Mouse (Mus musculus) cerebellum, postnatal 36 days (tissue): ENCODE measurements around the gene Cntn2.

Experiments used
- DNase-seq, 2 experiments: peaks; one replicate each; pipeline ENCODE4 v3.0.0; 2021 to 2022; ENCODE audit warnings: mixed read lengths in 2 of 2

Gene Cntn2

GRCm38 (mm10) chr1:132542762-132543306, at the start of gene Cntn2:
Gene Cntn2, minus strand, starts transcription at chr1:132543256.
- DNase-seq = peak; percentile 82 to 91

GRCm38 (mm10) chr1:132592145-132592544, 49.1 kb upstream of the Cntn2 start:
- DNase-seq = no peak

- peak; percentile 43 to 50 for DNase-seq
Observed at GRCm38 (mm10) chr1:132591399-132591930, 48.4 kb upstream of the Cntn2 start.

GRCm38 (mm10) chr1:132586679-132587201, 43.7 kb upstream of the Cntn2 start:
- DNase-seq = no peak

GRCm38 (mm10) chr1:132585376-132585775, 42.3 kb upstream of the Cntn2 start:
- DNase-seq = no peak

GRCm38 (mm10) chr1:132582998-132583604, 40.0 kb upstream of the Cntn2 start:
- DNase-seq = no peak

- DNase-seq = no peak
Observed at GRCm38 (mm10) chr1:132581845-132582839, 39.1 kb upstream of the Cntn2 start.

- DNase-seq = no peak
Observed at GRCm38 (mm10) chr1:132580063-132580462, 37.0 kb upstream of the Cntn2 start.

- DNase-seq = peak; percentile 20 to 35
Observed at GRCm38 (mm10) chr1:132576845-132577244, 33.8 kb upstream of the Cntn2 start.

- DNase-seq = peak; percentile 27 to 30
Observed at GRCm38 (mm10) chr1:132572851-132573250, 29.8 kb upstream of the Cntn2 start.

GRCm38 (mm10) chr1:132571613-132572012, 28.6 kb upstream of the Cntn2 start:
- peak; percentile 28 to 35 for DNase-seq

GRCm38 (mm10) chr1:132570906-132571305, 27.9 kb upstream of the Cntn2 start:
- peak; percentile 12 to 35 for DNase-seq

GRCm38 (mm10) chr1:132570068-132570780, 27.2 kb upstream of the Cntn2 start:
- DNase-seq = peak; percentile 49

- DNase-seq = peak; percentile 88 to 90
Observed at GRCm38 (mm10) chr1:132569516-132569915, 26.5 kb upstream of the Cntn2 start.

GRCm38 (mm10) chr1:132567336-132568125, 24.5 kb upstream of the Cntn2 start:
- no peak for DNase-seq

- DNase-seq = no peak
Observed at GRCm38 (mm10) chr1:132565766-132566165, 22.7 kb upstream of the Cntn2 start.

- no peak for DNase-seq
Observed at GRCm38 (mm10) chr1:132564946-132565345, 21.9 kb upstream of the Cntn2 start.

- no peak for DNase-seq
Observed at GRCm38 (mm10) chr1:132562337-132562795, 19.3 kb upstream of the Cntn2 start.

- peak; percentile 57 to 62 for DNase-seq
Observed at GRCm38 (mm10) chr1:132560907-132561700, 18.0 kb upstream of the Cntn2 start.

- no peak for DNase-seq
Observed at GRCm38 (mm10) chr1:132559045-132559444, 16.0 kb upstream of the Cntn2 start.
